Mouse (Mus musculus) forebrain, postnatal 0 days (tissue): ENCODE measurements at regions not wholly inside any gene's neighbourhood (a gene's known extent, or its start where the extent isn't known, plus 50 kb on each side); places are given as distances from the start of the nearest gene placed in this dataset.
A peak's percentile ranks its signal among the peaks of the same experiment; 100 is the strongest.

Source experiments
- ATAC-seq: fragments of 200-750 bp; cut with Nextera tagmentation; 2 replicates; pipeline ENCODE4 v1.8.0; 2017; ENCODE audit warnings: mild to moderate bottlenecking, moderate library complexity
- DNase-seq: peaks from one replicate; pipeline ENCODE4 v3.0.0-alpha.2; 2015
- H3K27ac ChIP-seq: fragments of 300-500 bp; sonication (generic); 2 replicates; pipeline ENCODE4 v1.5.1; 2014; ENCODE audit warnings: low read depth, mild to moderate bottlenecking, antibody characterized with exemption, low read length, moderate library complexity, mixed read lengths
- H3K27me3 ChIP-seq: fragments of 300-500 bp; sonication (generic); 2 replicates; pipeline ENCODE4 v1.6.1; 2014; ENCODE audit warnings: mild to moderate bottlenecking, low read length, mixed read lengths; ENCODE audit not compliant: insufficient read depth
- H3K36me3 ChIP-seq: fragments of 300-500 bp; sonication (generic); 2 replicates; pipeline ENCODE4 v1.6.1; 2014; ENCODE audit warnings: mild to moderate bottlenecking, moderate library complexity; ENCODE audit not compliant: insufficient read depth
- H3K4me1 ChIP-seq: fragments of 300-500 bp; sonication (generic); 2 replicates; pipeline ENCODE4 v1.6.1; 2014; ENCODE audit warnings: antibody characterized with exemption; ENCODE audit not compliant: insufficient read depth
- H3K4me2 ChIP-seq: fragments of 300-500 bp; sonication (generic); 2 replicates; pipeline ENCODE4 v1.6.1; 2014; ENCODE audit warnings: low read depth, mild to moderate bottlenecking, moderate library complexity
- H3K4me3 ChIP-seq: fragments of 300-500 bp; sonication (generic); 2 replicates; pipeline ENCODE4 v1.5.1; 2014; ENCODE audit warnings: low read depth, low read length, mixed read lengths
- H3K9ac ChIP-seq: fragments of 300-500 bp; sonication (generic); 2 replicates; pipeline ENCODE4 v1.6.1; 2014; ENCODE audit warnings: mild to moderate bottlenecking
- H3K9me3 ChIP-seq: fragments of 300-500 bp; sonication (generic); 2 replicates; pipeline ENCODE4 v1.6.1; 2016; ENCODE audit warnings: low read length
- CTCF ChIP-seq: sonication (generic); IDR thresholded peaks from 2 replicates; pipeline ENCODE4 v1.5.1; 2016; ENCODE audit warnings: antibody characterized with exemption, control low read depth, low read depth
- WGBS: fragments of 180-500 bp; shearing (Covaris S2); extraction: QIAGEN DNeasy Blood & Tissue Kit; methylation state at CpG from one replicate; pipeline ENCODE4 v1.1.7; 2014; 5-methylcytosine and 5-hydroxymethylcytosine counted together

GRCm38 (mm10) chr12:29297984-29298383 lies 230.2 kb upstream of the Myt1l start:
- H3K4me2 ChIP-seq: no peak overlapping the region
- TF ChIP-seq CTCF: no peak
- no peak overlapping the region for H3K27ac ChIP-seq
- H3K9ac ChIP-seq: no peak overlapping the region
- H3K27me3 ChIP-seq: no peaks in the 10 kb centered on the region
- no peak overlapping the region for H3K4me3 ChIP-seq
- WGBS: 77% methylated on average over 5 of the region's 5 CpGs
- H3K4me1 ChIP-seq: no peaks in the 10 kb centered on the region
- no peaks in the 10 kb centered on the region for H3K36me3 ChIP-seq
- ATAC-seq: no peak
- H3K9me3 ChIP-seq: no peaks in the 10 kb centered on the region
- DNase-seq: no peak

- H3K27ac ChIP-seq: no peak overlapping the region
- no peak overlapping the region for H3K4me3 ChIP-seq
- no peaks in the 10 kb centered on the region for H3K36me3 ChIP-seq
- WGBS: 77% methylated on average over 1 of the region's 1 CpGs
- H3K4me1 ChIP-seq: no peaks in the 10 kb centered on the region
- H3K9me3 ChIP-seq: no peaks in the 10 kb centered on the region
- DNase-seq (no peak), ATAC-seq (no peak)
- TF ChIP-seq CTCF: no peak
- H3K4me2 ChIP-seq: no peak overlapping the region
- no peak overlapping the region for H3K9ac ChIP-seq
- H3K27me3 ChIP-seq: no peaks in the 10 kb centered on the region
These were observed 212.5 kb upstream of the Myt1l start for GRCm38 (mm10) chr12:29315636-29316035.

GRCm38 (mm10) chr12:29321468-29321867 lies 206.7 kb upstream of the Myt1l start:
- Histone ChIP-seq H3K4me1 (no peaks in the 10 kb centered on the region), H3K4me2 (no peak overlapping the region), H3K9me3 (no peaks in the 10 kb centered on the region), H3K9ac (no peak overlapping the region), H3K4me3 (no peak overlapping the region), H3K27ac (no peak overlapping the region), H3K27me3 (no peaks in the 10 kb centered on the region), H3K36me3 (no peaks in the 10 kb centered on the region)
- 22% methylated on average over 2 of the region's 2 CpGs for WGBS
- ATAC-seq: peak; percentile 45; the same call in 1 of the 2 replicates
- peak; percentile 20 for DNase-seq
- TF ChIP-seq CTCF: no peak

- WGBS: 69% methylated on average over 3 of the region's 3 CpGs
- Histone ChIP-seq H3K27me3 (no peaks in the 10 kb centered on the region), H3K9me3 (no peaks in the 10 kb centered on the region), H3K4me2 (no peak overlapping the region), H3K36me3 (no peaks in the 10 kb centered on the region), H3K4me1 (no peaks in the 10 kb centered on the region), H3K9ac (no peak overlapping the region), H3K27ac (no peak overlapping the region), H3K4me3 (no peak overlapping the region)
- ATAC-seq: no peak
- DNase-seq: no peak
- TF ChIP-seq CTCF: no peak
These were observed 204.7 kb upstream of the Myt1l start for GRCm38 (mm10) chr12:29323534-29323933.

- WGBS: 59% methylated on average over 3 of the region's 3 CpGs
- Histone ChIP-seq H3K9me3 (no peaks in the 10 kb centered on the region), H3K36me3 (no peaks in the 10 kb centered on the region), H3K4me3 (no peak overlapping the region), H3K4me2 (no peak overlapping the region), H3K27ac (no peak overlapping the region), H3K27me3 (no peaks in the 10 kb centered on the region), H3K9ac (no peak overlapping the region), H3K4me1 (no peaks in the 10 kb centered on the region)
- DNase-seq (no peak), ATAC-seq (peak; percentile 67)
- TF ChIP-seq CTCF: no peak
These were observed 192.2 kb upstream of the Myt1l start for GRCm38 (mm10) chr12:29335839-29336469.

DNA sequence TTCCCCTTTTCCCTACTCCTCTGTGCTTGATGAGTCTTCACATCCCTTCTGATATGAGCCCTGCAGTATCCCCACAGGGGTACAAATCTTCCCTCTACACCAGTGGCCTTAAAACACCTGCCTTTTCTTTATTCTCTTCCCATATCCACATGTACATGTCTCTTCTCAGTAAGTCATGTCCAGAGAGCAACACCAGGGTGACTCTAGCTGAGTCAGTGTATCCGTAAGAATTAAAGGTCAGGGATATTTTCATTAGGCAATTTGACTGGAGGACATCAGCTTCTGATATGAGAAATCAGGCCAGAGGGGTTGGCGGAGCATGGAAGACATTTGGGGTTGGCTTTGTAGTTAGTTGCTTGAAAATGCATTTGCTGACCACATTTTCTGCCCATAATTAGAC lies 190.8 kb upstream of the Myt1l start:
- H3K4me2 ChIP-seq: no peak overlapping the region
- TF ChIP-seq CTCF: no peak
- no peaks in the 10 kb centered on the region for H3K9me3 ChIP-seq
- no peak overlapping the region for H3K27ac ChIP-seq
- DNase-seq (no peak), ATAC-seq (no peak)
- H3K36me3 ChIP-seq: no peaks in the 10 kb centered on the region
- H3K4me3 ChIP-seq: no peak overlapping the region
- WGBS: 87% methylated on average over 2 of the region's 2 CpGs
- no peaks in the 10 kb centered on the region for H3K27me3 ChIP-seq
- no peak overlapping the region for H3K9ac ChIP-seq
- H3K4me1 ChIP-seq: no peaks in the 10 kb centered on the region

DNA sequence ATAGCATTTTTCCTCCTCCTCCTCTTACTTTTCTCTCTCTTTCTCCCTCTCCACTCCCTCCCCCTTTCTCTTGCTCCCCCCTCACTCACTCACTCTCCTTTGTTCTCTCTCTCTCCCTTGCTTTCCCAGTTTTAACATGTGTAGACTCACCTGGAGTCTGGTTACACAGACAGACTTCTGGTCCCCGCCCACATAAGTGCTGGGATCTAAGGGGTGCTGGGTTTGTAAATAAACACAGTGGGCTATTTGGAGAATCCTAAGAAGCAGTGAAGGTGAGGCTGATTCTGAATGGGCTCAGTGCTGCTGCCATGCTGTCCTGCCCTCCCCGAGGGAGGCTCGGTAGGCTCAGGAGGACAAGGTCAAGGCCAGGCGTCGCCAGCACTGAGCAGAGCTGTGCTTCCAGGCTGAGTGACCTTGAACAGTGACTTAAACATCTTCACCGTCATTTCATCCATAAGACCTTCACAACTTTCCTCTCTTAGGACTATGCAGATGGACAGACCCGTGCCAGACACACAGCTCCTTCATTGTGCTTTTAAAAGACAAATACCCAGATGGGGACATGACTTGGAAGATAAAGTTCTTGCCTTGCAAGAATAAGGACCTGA lies 186.7 kb upstream of the Myt1l start:
- no peak for DNase-seq

More for the DNA sequence above, 186.7 kb upstream of the Myt1l start:
- Histone ChIP-seq H3K4me3 (no peak overlapping the region), H3K9ac (no peak overlapping the region), H3K27me3 (no peaks in the 10 kb centered on the region), H3K9me3 (no peaks in the 10 kb centered on the region), H3K27ac (no peak overlapping the region), H3K36me3 (no peaks in the 10 kb centered on the region), H3K4me2 (no peak overlapping the region), H3K4me1 (0 out of 2 replicates have a peak, but pooled peaks cover 11% of the 10 kb centered on the region)
- no peak for ATAC-seq
- no peak for TF ChIP-seq CTCF
- WGBS: 64% methylated on average over 7 of the region's 7 CpGs
